Mouse (Mus musculus) stomach, embryonic 14.5 days (tissue): ENCODE data around the gene Mst1. TPM values are rescaled to one million over a fixed set of nuclear protein-coding genes. Genes with fewer than 3 reads are reported as not detected.

Experiments
- ATAC-seq: fragments of 200-750 bp; cut with Nextera tagmentation; 2 replicates; pipeline ENCODE4 v1.8.0; 2017; ENCODE audit warnings: low read depth, moderate TSS enrichment; ENCODE audit not compliant: insufficient number of reproducible peaks, insufficient read depth, low FRiP score
- H3K27ac ChIP-seq: fragments of 300-500 bp; sonication (generic); 2 replicates; pipeline ENCODE4 v1.5.1; 2014; ENCODE audit warnings: mild to moderate bottlenecking, low read length, moderate library complexity, mixed read lengths
- H3K27me3 ChIP-seq: fragments of 300-500 bp; sonication (generic); 2 replicates; pipeline ENCODE4 v1.6.1; 2014; ENCODE audit warnings: low read length, control low read depth, mixed read lengths; ENCODE audit not compliant: control insufficient read depth, insufficient read depth
- H3K36me3 ChIP-seq: fragments of 300-500 bp; sonication (generic); 2 replicates; pipeline ENCODE4 v1.6.1; 2014; ENCODE audit warnings: mild to moderate bottlenecking, control low read depth, low read length, moderate library complexity, mixed read lengths; ENCODE audit not compliant: control insufficient read depth, insufficient read depth
- H3K4me1 ChIP-seq: fragments of 300-500 bp; sonication (generic); 2 replicates; pipeline ENCODE4 v1.6.1; 2014; ENCODE audit warnings: low read length, control low read depth, mixed read lengths; ENCODE audit not compliant: control insufficient read depth, insufficient read depth
- H3K4me2 ChIP-seq: fragments of 300-500 bp; sonication (generic); replicated peaks from 2 replicates; pipeline ENCODE4 v1.6.1; 2014; ENCODE audit warnings: low read depth, low read length, control low read depth
- H3K4me3 ChIP-seq: fragments of 300-500 bp; sonication (generic); 2 replicates; pipeline ENCODE4 v1.5.1; 2014; ENCODE audit warnings: low read depth, low read length, control low read depth
- H3K9ac ChIP-seq: fragments of 300-500 bp; sonication (generic); replicated peaks from 2 replicates; pipeline ENCODE4 v1.6.1; 2014; ENCODE audit warnings: low read depth, mild to moderate bottlenecking, control low read depth, low read length, moderate library complexity, mixed read lengths
- H3K9me3 ChIP-seq: fragments of 300-500 bp; sonication (generic); 2 replicates; pipeline ENCODE4 v1.6.1; 2016; ENCODE audit warnings: low read depth, low read length, control low read depth; ENCODE audit not compliant: control insufficient read depth
- WGBS: fragments of 180-500 bp; shearing (Covaris S2); extraction: QIAGEN DNeasy Blood & Tissue Kit; methylation state at CpG from one replicate; pipeline ENCODE4 v1.1.7; 2014; 5-methylcytosine and 5-hydroxymethylcytosine counted together
- polyA plus RNA-seq: library from polyadenylated mRNA; unstranded; fragments of >200 nt; fragmentation: Nextera tagmentation; extraction: Ambion mirVana; gene quantifications from 2 replicates; pipeline ENCODE4 v1.2.1, GENCODE M21; 2014

Mst1 gene
- polyA plus RNA-seq, 1 experiment from 2014 or later: 3.7 TPM

GRCm38 (mm10) chr9:108111101-108111592 is 30.9 kb downstream of the Mst1 start:
- 7% methylated on average over 22 of the region's 22 CpGs for WGBS
- H3K36me3 ChIP-seq: no peaks in the 10 kb centered on the region
- ATAC-seq: no peak
- peak overlapping the region; percentile 23; the same call in 1 of the 2 replicates for H3K9ac ChIP-seq
- peaks cover 5% of the 10 kb centered on the region; the same call in 1 of the 2 replicates for H3K9me3 ChIP-seq
- no peaks in the 10 kb centered on the region for H3K27me3 ChIP-seq
- H3K4me3 ChIP-seq: peak overlapping the region; percentile 24; the same call in 1 of the 2 replicates
- H3K4me2 ChIP-seq: peak overlapping the region; percentile 57
- peaks cover 12% of the 10 kb centered on the region for H3K4me1 ChIP-seq
- no peak overlapping the region for H3K27ac ChIP-seq

- ATAC-seq: no peak
- Histone ChIP-seq H3K4me1 (peaks cover 12% of the 10 kb centered on the region), H3K27ac (no peak overlapping the region), H3K9me3 (peaks cover 5% of the 10 kb centered on the region; the same call in 1 of the 2 replicates), H3K4me3 (peak overlapping the region; percentile 24; the same call in 1 of the 2 replicates), H3K27me3 (no peaks in the 10 kb centered on the region), H3K4me2 (peak overlapping the region; percentile 57), H3K36me3 (no peaks in the 10 kb centered on the region), H3K9ac (peak overlapping the region; percentile 23; the same call in 1 of the 2 replicates)
- WGBS: 72% methylated on average over 17 of the region's 17 CpGs
These were observed 31.4 kb downstream of the Mst1 start for GRCm38 (mm10) chr9:108111593-108112121.

- no peak overlapping the region for H3K9ac ChIP-seq
- 95% methylated on average over 18 of the region's 18 CpGs for WGBS
- H3K9me3 ChIP-seq: peaks cover 5% of the 10 kb centered on the region; the same call in 1 of the 2 replicates
- H3K4me1 ChIP-seq: peaks cover 12% of the 10 kb centered on the region
- no peak overlapping the region for H3K27ac ChIP-seq
- ATAC-seq: no peak
- H3K4me3 ChIP-seq: no peak overlapping the region
- H3K4me2 ChIP-seq: no peak overlapping the region
- no peaks in the 10 kb centered on the region for H3K36me3 ChIP-seq
- no peaks in the 10 kb centered on the region for H3K27me3 ChIP-seq
These were observed 32.6 kb downstream of the Mst1 start for GRCm38 (mm10) chr9:108112719-108113340.

GRCm38 (mm10) chr9:108115290-108116077 is 35.2 kb downstream of the Mst1 start:
- Histone ChIP-seq H3K9ac (no peak overlapping the region), H3K27ac (no peak overlapping the region), H3K4me1 (peaks cover 20% of the 10 kb centered on the region), H3K4me3 (no peak overlapping the region), H3K4me2 (no peak overlapping the region), H3K9me3 (peaks cover 5% of the 10 kb centered on the region; the same call in 1 of the 2 replicates), H3K27me3 (no peaks in the 10 kb centered on the region), H3K36me3 (no peaks in the 10 kb centered on the region)
- 57% methylated on average over 43 of the region's 43 CpGs for WGBS
- ATAC-seq: no peak

- Histone ChIP-seq H3K4me3 (no peak overlapping the region), H3K27ac (no peak overlapping the region), H3K36me3 (no peaks in the 10 kb centered on the region), H3K9me3 (peaks cover 5% of the 10 kb centered on the region; the same call in 1 of the 2 replicates), H3K9ac (no peak overlapping the region), H3K4me1 (peaks cover 13% of the 10 kb centered on the region), H3K4me2 (no peak overlapping the region), H3K27me3 (no peaks in the 10 kb centered on the region)
- ATAC-seq: no peak
- WGBS: 53% methylated on average over 4 of the region's 4 CpGs
These were observed 36.9 kb downstream of the Mst1 start for GRCm38 (mm10) chr9:108117143-108117542.

- no peak overlapping the region for H3K9ac ChIP-seq
- H3K4me3 ChIP-seq: no peak overlapping the region
- H3K27ac ChIP-seq: peak overlapping the region; percentile 52; the same call in 1 of the 2 replicates
- ATAC-seq: peak; percentile 90
- H3K4me1 ChIP-seq: peaks cover 13% of the 10 kb centered on the region
- H3K27me3 ChIP-seq: no peaks in the 10 kb centered on the region
- no peaks in the 10 kb centered on the region for H3K36me3 ChIP-seq
- H3K4me2 ChIP-seq: no peak overlapping the region; the same call in 1 of the 2 replicates
- WGBS: 31% methylated on average over 9 of the region's 11 CpGs
- H3K9me3 ChIP-seq: no peaks in the 10 kb centered on the region
These were observed 39.7 kb downstream of the Mst1 start for GRCm38 (mm10) chr9:108119891-108120411.

- no peak overlapping the region for H3K4me2 ChIP-seq
- WGBS: 86% methylated on average over 8 of the region's 8 CpGs
- no peaks in the 10 kb centered on the region for H3K36me3 ChIP-seq
- H3K27me3 ChIP-seq: no peaks in the 10 kb centered on the region
- no peak overlapping the region for H3K27ac ChIP-seq
- peaks cover 13% of the 10 kb centered on the region for H3K4me1 ChIP-seq
- H3K4me3 ChIP-seq: no peak overlapping the region
- no peaks in the 10 kb centered on the region for H3K9me3 ChIP-seq
- no peak overlapping the region for H3K9ac ChIP-seq
- ATAC-seq: no peak
These were observed 40.4 kb downstream of the Mst1 start for GRCm38 (mm10) chr9:108120671-108121070.
